Mouse (Mus musculus) frontal cortex, adult (tissue): ENCODE measurements at regions not wholly inside any gene's neighbourhood (a gene's known extent, or its start where the extent isn't known, plus 50 kb on each side); places are given as distances from the start of the nearest gene placed in this dataset.
"Not testable (repeated sequence)": the region's sequence is repeated elsewhere in the genome, so short reads cannot be mapped to it uniquely, and the experiment has no call there.

Experiments used
- ATAC-seq: cut with Nextera tagmentation; 2 replicates; pipeline ENCODE4 v1.9.2; 2017; ENCODE audit warnings: mild to moderate bottlenecking, moderate library complexity, mixed read lengths; ENCODE audit not compliant: low TSS enrichment

- ATAC-seq = no peak
Measured at GRCm38 (mm10) chr9:41449233-41449632, 287.7 kb upstream of the Ubash3b start.

GRCm38 (mm10) chr9:41447902-41448301, 286.4 kb upstream of the Ubash3b start:
- ATAC-seq = no peak

DNA sequence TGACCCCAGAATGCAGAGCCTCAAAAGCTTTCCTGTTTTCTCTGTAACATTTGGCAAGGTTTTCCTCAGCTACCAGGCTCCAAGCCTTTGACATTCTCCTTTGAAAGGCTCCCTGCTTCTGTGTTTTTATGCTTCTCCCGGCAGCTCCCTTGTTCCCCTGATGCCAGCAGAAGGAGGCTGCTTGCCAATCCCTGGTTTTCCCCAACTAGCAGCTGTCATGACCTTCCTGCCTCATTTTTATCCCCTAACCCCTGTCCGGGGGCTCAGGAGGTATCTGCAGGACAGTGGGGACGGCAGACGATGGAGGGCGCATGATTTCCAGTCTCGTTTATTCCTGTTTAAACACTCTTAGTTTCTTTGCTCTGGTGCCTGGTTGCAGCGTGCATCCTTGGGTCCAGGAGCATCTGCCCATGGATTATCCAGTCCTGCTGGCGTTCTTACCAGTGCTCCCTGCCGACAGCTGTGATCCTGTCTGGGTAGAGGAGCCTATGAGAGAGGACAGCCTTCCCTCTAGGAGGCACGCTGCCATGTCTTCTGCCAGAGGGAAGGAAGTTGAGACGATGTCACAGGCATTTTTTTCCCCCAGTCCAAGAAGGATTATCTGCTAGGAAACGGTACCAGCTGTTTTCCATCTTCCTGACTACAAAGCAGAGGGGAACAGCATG, 285.8 kb upstream of the Ubash3b start:
- ATAC-seq = peak; percentile 60

DNA sequence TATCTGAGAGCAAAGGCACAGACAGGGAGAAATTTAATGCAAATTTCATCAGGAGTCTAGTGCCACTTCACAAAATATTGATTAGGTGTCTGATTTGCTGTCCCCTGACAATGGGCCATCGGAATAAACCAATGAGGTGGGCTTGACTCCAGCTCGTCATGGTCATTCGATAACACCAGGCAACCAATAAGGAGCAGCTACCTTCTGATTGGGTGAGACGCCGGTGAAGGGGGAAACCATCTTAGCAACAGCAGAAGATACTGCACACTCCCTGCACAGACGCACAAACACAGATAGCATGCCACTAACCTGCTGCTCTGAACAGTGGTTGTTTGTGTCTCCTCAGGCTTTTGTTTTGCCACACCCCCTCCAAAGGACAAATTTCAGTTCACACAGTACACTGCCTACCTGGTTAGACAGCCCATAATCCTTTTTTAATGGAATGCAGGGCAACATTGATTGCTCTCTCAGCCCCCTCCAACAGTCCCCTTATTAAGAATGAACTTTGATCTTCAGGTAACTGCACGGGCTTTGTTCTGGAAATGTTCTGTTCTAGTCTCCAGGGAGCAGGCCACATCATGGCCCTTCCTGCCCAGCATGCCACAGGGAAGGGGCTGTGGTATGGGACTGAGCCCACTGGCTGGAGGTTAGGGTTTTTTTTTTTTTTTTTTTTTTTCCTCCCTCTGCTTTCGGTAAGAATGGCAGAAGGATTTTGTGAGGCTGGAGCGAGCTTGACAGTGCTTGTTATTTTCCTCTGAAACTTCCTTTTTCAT, 285.1 kb upstream of the Ubash3b start:
- ATAC-seq = peak; percentile 60

DNA sequence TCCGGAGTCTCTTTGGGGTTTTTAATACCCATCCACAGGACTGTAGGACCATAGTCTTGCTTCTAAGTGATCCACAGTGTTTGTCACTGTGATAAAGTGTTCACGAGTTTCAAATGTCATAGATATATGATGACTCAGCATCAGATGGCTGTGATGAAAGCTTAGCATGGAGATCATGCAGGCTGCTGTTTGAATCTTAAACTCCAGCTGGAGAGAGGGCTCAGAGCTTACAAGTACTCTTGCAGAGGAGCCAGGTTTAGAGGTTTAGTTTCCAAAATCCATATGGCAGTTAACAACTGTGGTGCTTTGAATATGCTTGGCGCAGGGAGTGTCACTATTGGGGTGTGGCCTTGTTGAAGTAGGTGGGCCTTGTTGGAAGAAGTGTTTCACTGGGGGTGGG, 280.9 kb upstream of the Ubash3b start:
- peak; percentile 64 for ATAC-seq

- ATAC-seq = no peak
Measured at GRCm38 (mm10) chr9:41439979-41440378, 278.5 kb upstream of the Ubash3b start.

DNA sequence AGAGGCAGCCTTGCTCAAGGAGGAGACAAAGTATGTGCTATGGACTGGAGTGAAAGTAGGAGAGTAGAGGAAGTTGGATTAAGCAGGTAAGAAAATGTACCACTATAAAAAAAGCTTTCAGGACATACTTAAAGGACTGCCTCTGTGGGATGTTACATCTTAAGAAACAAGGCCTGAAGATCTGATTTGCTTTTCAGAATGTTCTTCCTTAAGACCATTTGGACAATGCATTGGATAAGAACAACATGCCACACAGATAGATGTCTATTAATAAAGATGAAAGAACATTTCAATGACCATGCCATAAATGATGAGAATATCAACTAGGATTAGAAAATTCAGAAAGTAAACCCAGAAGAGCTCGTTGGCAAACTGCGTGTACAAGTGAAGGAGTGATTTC, 276.6 kb upstream of the Ubash3b start:
- no peak for ATAC-seq

DNA sequence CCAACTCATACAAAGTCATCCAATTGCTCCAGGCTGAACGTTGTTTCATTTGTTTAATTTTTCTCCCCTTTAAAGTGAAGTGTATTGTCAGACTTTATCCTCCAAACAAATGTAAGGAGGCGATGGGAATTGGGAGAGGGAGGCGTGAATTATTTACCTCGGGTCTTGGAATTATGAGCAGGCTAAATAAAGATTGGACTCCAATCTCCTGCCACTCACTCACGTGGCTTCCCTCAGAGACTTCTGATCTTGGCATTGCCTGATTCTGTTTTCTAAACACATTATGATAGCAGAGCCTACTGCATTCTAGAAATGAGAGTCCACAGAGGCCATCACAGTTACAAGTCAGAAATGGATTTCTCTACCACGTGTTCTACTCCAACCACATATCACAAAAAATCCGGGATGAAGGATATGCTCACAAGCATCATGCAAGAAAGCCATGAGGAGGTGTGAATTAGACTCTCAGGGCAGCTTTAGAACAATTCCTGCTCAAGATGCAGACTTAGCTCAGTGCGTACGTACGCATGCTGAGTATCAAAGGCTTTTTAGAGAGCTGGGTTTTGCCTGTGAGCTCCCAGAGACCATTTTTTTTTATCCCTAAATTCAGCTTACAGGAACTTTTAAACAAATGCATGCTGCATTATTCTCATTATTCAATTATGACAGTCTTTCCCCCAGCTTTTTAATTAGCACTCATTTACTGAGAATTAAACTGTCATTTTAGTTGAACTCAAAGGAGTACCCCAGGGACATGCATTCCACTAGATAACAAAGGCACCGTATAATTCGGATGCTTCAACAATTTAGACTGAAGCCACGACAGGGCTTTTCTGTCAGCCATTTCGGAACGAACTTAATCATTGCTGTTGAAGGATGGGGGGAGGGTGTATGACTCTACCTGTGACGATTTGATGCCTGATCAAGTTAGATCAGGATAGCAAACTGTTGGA, 269.2 kb upstream of the Ubash3b start:
- no peak for ATAC-seq

DNA sequence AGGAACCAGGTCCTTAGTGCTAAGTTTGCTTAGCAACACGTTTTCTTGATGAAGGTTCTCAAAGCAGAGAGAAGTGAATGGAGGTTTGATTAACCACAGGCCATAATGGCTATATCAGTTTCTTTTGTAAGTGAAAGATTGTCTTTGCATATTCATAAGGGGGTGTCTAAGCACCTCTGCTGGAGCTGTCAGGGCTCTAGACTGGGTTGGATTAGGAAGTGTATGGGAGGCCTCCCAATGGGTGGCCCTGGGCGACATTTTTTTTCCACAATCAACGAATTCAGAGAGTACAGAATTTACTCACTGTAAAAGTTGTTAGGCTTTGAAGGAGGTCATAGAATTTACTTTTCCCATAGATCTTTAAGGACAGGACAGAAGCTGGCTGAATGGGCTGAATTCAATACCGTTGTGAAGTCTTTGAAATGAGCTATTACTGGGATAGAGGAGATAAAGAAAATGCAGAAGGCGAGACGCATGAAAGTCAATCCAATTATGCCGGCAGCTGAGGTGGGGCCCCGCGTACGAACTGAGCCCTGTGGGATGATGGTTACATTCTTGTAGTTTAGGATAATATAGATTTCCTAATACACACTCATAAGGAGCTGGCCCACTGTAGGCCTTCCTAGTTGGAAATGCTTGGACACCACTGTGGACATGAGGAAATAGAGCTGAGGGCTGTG, 268.4 kb upstream of the Ubash3b start:
- ATAC-seq = no peak

DNA sequence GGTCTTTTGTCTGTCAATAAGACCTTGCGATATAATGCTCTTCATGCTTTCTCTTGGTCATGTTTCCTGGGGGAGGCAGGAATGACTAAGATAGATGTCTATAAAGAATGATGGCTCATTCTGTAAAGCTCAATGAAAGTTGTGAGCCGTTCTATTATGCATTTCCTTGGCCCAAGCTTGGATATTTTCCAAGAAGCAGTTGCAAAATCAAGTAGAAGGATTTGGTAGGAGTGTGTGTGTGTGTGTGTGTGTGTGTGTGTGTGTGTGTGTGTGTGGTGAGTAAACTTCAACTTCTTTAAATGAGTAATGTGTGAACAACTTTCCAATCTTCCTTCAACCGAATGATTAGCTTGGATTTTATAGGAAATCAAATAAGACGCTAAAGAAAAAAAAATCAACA, 267.7 kb upstream of the Ubash3b start:
- no peak for ATAC-seq

- ATAC-seq = no peak
Measured at GRCm38 (mm10) chr9:41426698-41427097, 265.2 kb upstream of the Ubash3b start.

GRCm38 (mm10) chr9:41425225-41425624, 263.7 kb upstream of the Ubash3b start:
- ATAC-seq = no peak

DNA sequence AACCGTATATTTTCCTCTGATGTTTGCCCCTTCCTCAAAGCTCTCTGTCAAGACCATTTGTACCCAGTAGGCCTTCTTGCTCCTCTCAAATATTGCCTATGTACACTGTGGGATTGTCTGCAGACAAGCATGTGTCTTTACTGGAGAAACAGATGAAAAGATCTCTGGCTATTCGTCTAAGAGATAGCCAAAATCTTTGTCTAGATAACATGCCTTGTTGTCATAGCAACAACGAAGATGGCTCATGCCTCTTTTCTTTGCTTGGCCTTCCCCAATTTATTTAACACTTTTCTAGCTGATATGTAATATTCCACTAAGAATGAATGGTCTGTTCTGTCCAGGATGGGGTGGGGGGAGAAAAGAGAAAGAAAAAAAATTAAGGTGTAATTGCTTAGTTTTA, 252.3 kb upstream of the Ubash3b start:
- ATAC-seq = no peak

DNA sequence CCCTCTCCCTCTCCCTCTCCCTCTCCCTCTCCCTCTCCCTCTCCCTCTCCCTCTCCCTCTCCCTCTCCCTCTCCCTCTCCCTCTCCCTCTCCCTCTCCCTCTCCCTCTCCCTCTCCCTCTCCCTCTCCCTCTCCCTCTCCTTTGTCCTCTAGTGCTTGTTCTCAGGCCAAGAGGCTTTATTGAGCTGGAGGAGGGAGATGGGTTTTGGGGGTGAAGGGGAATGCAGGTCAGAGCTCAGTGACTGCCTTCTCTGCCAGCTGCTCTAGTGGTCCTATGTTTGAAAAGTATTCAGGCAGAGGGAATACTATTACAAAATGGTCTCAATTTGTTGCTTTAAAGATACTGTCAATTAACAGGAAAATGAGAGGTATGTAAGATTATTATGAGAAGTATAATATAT, 251.6 kb upstream of the Ubash3b start:
- not testable (repeated sequence) for ATAC-seq

DNA sequence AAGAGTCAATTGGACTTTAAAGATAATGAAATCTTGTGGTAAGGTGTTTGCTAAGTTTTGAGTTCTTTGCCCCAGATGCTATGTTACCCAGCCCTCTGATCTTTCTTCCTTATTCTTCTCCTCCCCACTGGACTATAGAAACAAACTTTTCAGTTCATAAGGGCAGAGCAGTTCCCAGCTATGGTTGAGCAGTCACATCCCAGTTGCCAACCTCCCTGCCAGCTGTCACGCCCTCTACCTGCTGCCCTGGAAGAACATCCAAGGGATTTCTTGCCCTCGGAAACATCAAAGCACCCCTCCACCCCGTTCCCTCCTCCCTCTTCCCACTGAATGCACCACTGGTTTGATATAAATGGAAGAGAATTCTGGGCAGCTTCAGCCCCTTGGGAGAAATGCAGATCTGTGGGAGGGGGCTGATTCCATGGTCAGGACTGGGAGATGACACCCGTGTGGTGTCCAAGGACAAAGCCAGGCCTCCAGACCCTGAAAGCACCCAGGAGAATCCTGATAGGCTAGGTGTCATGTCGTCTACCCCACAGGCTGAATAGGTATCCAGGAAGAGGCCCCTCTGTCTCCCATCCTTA, 250.8 kb upstream of the Ubash3b start:
- no peak for ATAC-seq

DNA sequence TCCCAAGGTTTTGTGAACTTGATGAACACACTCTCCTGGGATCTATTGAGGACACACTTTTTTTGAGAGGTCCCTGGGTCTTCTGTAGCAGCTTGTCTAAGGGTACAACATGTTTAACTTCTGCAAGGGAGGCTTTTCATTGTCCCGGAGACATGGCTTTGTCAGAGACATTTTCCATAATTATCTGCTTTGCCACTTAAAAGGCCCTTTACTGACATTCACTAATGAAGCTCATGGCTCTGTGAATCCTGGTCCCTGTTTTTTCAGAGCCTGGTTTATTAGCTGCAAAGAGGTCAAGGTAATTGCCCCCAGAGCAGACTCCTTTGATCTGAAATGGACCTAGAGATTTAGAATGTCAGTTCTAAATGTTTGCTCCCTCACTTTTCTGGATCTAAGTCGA, 246.8 kb upstream of the Ubash3b start:
- no peak for ATAC-seq

GRCm38 (mm10) chr9:41407078-41407477, 245.6 kb upstream of the Ubash3b start:
- no peak for ATAC-seq

GRCm38 (mm10) chr9:41402942-41403341, 241.4 kb upstream of the Ubash3b start:
- peak; percentile 69; the same call in 1 of the 2 replicates for ATAC-seq

GRCm38 (mm10) chr9:41400950-41401349, 239.5 kb upstream of the Ubash3b start:
- ATAC-seq = no peak

DNA sequence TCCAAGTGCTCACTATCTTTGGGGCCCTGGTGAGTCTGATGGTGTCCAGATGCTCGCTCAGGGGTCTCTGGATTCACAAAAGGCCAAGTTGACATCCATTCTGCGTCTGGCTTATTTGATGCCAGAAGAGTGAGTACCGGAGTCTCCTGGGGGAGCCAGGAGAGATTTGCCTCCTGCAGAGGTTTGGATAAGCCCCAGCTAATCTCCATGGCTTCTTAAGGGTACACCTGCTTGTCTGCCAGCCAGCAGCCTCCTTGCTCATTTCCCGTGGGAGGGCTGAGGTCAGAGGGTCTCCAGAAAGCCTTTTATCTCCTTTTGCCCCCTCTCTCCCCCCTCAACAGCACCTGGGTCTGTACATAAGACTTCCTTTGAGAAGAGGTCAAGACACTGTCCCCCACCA, 234.0 kb upstream of the Ubash3b start:
- no peak for ATAC-seq

DNA sequence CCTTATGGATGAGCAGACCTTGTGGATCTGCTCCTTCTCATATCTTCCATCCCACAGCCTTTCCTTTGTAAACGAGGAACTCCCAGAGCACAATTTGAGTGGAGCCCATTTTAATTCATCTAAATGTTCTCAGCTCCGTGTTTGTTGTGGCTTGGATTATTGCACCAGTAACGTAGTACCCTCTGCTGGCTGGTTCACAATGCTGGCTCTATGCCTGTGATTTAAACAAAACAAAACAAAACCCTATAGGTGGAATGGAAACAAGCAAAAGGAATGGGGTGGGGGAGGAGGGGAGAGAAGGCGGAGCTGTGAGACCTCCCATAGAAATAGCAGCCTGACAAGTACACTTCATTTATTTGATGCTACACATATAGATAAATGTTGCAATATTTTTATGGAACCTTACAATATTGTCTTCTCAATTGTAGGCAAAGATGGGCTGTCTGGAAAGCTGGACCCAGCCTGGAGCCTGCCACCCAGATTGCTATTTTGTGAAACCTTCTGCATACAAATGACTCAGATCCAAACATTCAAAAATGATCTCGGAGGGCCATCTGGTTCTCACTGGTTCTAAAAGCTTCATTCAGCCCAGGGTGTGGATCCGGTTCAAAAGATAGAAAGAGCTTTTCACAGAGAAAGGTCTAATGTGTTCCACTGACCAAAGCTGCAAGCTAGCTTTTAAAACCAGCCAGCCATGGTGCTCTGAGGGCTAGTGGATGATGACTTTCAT, 230.3 kb upstream of the Ubash3b start:
- ATAC-seq = peak; percentile 89
